Mouse (Mus musculus): Measurements from ENCODE around the gene Det1.

Det1 gene

GRCm38 (mm10) chr7:78846066-78846716 lies 872 bp downstream of the Det1 start:
- DNase-seq, result no peak

GRCm38 (mm10) chr7:78841601-78842000 lies 5.5 kb downstream of the Det1 start:
- DNase-seq, result no peak

GRCm38 (mm10) chr7:78837250-78837649 lies 9.8 kb downstream of the Det1 start:
- DNase-seq, result no peak

GRCm38 (mm10) chr7:78835656-78836055 lies 11.4 kb downstream of the Det1 start:
- DNase-seq, result no peak

- DNase-seq, result no peak
These were observed 19.2 kb downstream of the Det1 start for GRCm38 (mm10) chr7:78827749-78828362.

- DNase-seq, result no peak
These were observed 20.2 kb downstream of the Det1 start for GRCm38 (mm10) chr7:78826682-78827385.

- no peak for DNase-seq
These were observed 28.7 kb downstream of the Det1 start for GRCm38 (mm10) chr7:78818336-78818735.

- DNase-seq, result no peak
These were observed 32.3 kb downstream of the Det1 start for GRCm38 (mm10) chr7:78814766-78815165.

- DNase-seq, result no peak
These were observed 33.3 kb downstream of the Det1 start for GRCm38 (mm10) chr7:78813791-78814190.

GRCm38 (mm10) chr7:78807192-78807591 lies 39.9 kb downstream of the Det1 start:
- DNase-seq, result no peak

GRCm38 (mm10) chr7:78803841-78804240 lies 43.2 kb downstream of the Det1 start:
- no peak for DNase-seq

GRCm38 (mm10) chr7:78799730-78800496 lies 47.1 kb downstream of the Det1 start:
- no peak for DNase-seq

GRCm38 (mm10) chr7:78797843-78798455 lies 49.1 kb downstream of the Det1 start:
- no peak for DNase-seq

GRCm38 (mm10) chr7:78796624-78797023 lies 50.4 kb downstream of the Det1 start:
- DNase-seq, result no peak

GRCm38 (mm10) chr7:78794571-78795092 lies 52.4 kb downstream of the Det1 start:
- no peak for DNase-seq

- DNase-seq, result no peak
These were observed 53.0 kb downstream of the Det1 start for GRCm38 (mm10) chr7:78793895-78794570.

GRCm38 (mm10) chr7:78791359-78792222 lies 55.5 kb downstream of the Det1 start:
- peak in 1 of 2 experiments; percentile 26 for DNase-seq

- DNase-seq, result no peak
These were observed 59.2 kb downstream of the Det1 start for GRCm38 (mm10) chr7:78787793-78788380.

- DNase-seq, result no peak
These were observed 61.2 kb downstream of the Det1 start for GRCm38 (mm10) chr7:78785906-78786305.

Measured in spleen, adult 18-20 months (tissue).